Mouse (Mus musculus): Measurements from ENCODE around the gene Gpx4.

GRCm38 (mm10) chr10:80022164-80022563 lies 24.8 kb upstream of the Gpx4 start:
- no peak for TF ChIP-seq EP300 (IDR thresholded peaks at IDR 0.05)
- TF ChIP-seq CTCF (IDR thresholded peaks at IDR 0.05), result no peak

Measured in lung, postnatal 0 days (tissue).